Mouse (Mus musculus): ENCODE measurements around the gene Ndufs5.

DNA sequence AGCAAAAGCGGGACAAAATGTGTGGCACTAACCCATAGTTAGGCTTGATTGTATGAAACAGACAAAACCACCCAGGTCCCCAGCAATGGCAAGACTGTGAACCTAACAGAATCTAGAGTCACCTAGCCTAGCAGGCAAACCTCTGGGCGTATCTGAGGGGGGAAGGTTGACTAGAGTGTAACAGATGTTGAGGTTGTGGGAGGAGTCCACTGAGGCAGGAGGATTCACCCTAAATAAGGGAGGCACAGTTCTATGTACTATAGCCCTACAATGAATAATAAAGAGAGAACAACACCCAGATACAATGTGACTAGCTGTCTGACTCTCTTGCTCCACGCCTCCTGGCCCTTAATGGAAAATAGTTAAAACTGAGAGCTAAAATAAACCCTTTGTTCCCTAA is 25.9 kb downstream of the Ndufs5 start:
- TF ChIP-seq POLR2A (IDR thresholded peaks at IDR 0.05; ENCODE audit: low read depth, low read length) (no peak), EP300 (IDR thresholded peaks at IDR 0.05; ENCODE audit: low read length) (no peak), CTCF (conservative IDR thresholded peaks at IDR 0.05 in 1 of 2, IDR thresholded peaks at IDR 0.05 in 1 of 2; ENCODE audit: low read depth in 2 of 2, low read length in 2 of 2) (no peak), POLR2AphosphoS2 (IDR thresholded peaks at IDR 0.05; ENCODE audit: low read depth, low read length) (no peak), E2F4 (IDR thresholded peaks at IDR 0.05; ENCODE audit: insufficient replicate concordance, low read depth, low read length) (no peak), NELFE (IDR thresholded peaks at IDR 0.05; ENCODE audit: low read depth, low read length) (no peak), KAT2A (IDR thresholded peaks at IDR 0.05; ENCODE audit: insufficient replicate concordance, low read length) (no peak), UBTF (IDR thresholded peaks at IDR 0.05; ENCODE audit: low read depth, low read length) (no peak), GABPA (IDR thresholded peaks at IDR 0.05; ENCODE audit: insufficient replicate concordance, low read depth, low read length) (no peak), MAX (IDR thresholded peaks at IDR 0.05; ENCODE audit: low read length) (no peak)
